Mouse (Mus musculus): ENCODE measurements around the gene Brpf1.
"Not testable (repeated sequence)": the region's sequence is repeated elsewhere in the genome, so short reads cannot be mapped to it uniquely, and the experiment has no call there.

The Brpf1 gene

DNA sequence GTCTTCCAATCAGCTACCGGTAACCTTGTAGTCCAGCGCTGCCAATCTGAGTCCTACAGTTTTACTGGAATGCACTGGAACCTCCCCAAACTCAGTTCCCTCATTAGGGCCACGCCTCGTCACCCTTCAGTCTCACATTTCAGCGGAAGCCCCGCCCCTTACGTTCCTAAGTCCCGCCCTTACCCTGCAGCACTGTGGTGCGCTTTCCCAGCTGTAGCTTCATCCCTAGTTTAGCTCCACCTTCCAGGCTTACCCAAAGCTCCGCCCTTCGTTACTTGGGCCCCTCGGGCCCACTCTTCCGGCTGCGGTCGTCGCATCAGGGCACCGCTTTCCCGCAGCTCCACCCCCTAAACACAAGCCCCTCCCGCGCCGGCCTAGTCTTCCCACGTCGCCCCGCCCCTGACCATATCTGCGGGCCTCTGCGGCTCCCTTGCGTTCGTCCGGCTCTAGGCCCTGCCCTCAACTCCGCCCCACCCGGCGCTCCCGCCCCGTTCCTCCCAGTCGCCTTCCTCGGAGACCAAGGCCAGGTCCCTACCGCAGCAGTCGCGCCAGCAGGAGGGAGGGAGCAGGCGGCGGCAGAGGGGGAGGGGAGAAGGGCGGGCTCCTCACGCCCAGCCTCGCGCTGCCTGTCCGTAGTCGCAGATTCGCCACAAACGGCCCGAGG, 483 bp upstream of the Brpf1 start:
- DNase-seq (ENCODE audit: low spot score in 2 of 2) = peak; percentile 99

DNA sequence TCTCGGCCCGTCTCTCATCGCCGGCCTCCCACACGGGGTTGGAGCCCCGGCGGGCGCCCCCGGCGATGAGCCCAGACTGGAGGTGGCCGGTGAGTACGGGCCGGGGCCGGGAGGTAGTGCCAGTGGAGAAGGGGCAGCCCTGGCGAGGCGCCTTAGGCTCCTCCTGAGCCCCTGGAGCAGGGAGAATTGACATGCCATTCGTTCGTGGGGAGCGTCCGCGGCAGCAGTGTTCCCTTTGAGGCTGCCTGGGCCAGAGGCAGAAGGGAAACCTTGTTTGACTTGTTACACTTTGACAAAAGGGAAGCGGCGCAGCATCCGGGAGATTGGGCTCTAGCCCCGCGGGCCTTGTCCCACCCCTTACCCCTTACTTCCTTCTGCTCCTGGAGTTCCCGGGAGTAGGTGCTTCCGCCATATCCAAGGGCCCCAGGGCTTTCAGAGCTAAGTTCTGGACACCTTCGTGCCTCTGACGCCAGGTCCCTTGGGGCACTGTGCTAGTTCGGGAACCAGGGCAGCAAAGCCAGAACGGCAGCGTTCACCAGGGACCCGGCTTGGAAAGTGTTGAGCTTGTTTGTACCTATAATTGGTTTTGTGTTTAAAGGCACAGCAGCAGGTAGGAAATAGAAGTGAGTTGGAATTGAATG, 664 bp downstream of the Brpf1 start:
- DNase-seq (ENCODE audit: low spot score in 2 of 2) = peak; percentile 58 to 64

DNA sequence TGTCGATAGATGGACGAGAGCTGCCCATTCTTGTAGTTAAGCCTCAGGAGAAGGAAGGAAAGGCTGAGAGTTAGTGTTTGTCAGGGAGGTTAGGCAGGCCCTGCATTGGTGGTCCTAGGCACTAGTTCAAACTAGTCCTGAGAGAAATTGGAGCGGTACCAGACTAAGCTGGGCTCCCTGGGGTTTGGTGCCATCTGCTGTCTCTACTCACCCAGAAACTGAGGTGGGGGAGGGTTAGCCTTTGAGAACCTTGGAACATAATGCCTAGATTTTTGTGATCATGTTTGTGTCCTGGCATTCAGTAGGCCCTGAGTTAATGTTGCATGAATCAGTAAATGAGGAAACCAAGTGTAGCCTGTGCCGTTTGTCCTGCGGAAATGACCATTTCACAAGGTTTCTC, 1.2 kb downstream of the Brpf1 start:
- DNase-seq (ENCODE audit: low spot score in 2 of 2) = peak; percentile 59 to 68

- no peak for DNase-seq (ENCODE audit: low spot score in 2 of 2)
Observed at GRCm38 (mm10) chr6:113315972-113316371, 9.0 kb downstream of the Brpf1 start.

DNA sequence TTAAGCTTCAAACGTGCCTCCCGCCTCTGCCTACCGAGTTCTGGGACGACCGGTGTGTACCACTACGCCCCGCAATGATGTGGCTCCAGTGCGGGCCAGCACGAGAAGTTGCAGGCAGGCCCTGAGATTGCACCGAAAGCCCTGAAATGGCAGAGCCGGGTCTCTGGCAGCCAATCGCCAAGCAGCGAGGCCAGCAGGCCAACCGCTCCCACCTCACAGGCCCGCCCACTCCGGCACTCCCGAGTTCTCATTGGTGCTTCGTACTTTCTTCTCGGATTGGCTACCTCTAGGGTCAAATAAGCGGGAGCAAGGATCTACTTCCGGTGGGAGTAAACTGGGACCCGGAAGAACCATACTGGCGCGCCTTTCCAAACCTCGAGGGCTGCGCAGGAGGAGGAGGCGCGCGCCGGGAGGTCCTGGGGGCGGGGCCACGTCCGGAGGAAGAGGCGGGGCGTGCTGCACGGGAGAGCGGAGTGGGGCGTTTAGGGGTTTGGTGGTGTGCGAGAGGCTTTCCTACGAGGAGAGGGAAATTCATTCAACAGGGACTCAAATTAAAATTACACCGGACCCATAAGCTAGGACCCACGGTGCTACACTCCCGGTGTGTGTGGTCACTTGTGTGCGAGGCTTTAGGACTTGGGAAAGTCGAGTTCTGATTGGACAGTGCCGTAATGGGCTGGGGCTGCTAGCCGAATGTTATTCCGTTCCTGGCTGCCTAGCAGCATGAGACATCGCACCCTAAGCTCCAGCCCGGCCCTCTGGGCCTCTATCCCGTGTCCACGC, 19.8 kb downstream of the Brpf1 start, which contains the start of gene Ogg1:
Ogg1 (plus strand) TSS at position 440 of the 783 bp plus-strand sequence.
- peak; percentile 99 to 100 for DNase-seq (ENCODE audit: low spot score in 2 of 2)

DNA sequence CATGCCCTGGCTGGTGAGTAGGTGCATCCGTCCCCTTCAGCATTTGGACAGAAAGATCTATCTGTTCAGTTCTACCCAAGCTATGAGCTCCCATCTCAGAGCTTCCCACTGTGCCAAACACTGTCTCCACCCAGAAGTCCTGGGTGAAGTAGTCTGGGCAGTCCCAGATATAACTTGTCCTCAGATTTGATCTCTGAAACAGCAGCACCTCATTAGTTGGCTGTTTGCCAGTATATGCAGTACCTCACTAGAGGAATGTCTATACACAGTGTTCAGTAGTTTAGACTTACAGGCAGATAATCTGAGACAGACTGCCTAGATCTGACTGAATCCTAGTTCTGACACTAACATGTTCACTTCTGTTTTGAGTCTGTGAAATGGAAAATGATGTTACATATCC, 22.5 kb downstream of the Brpf1 start:
- no peak for DNase-seq (ENCODE audit: low spot score in 2 of 2)

GRCm38 (mm10) chr6:113330547-113330946, 23.6 kb downstream of the Brpf1 start:
- no peak for DNase-seq (ENCODE audit: low spot score in 2 of 2)

- no peak for DNase-seq (ENCODE audit: low spot score in 2 of 2)
Observed at GRCm38 (mm10) chr6:113331721-113332120, 24.8 kb downstream of the Brpf1 start.

- DNase-seq (ENCODE audit: low spot score in 2 of 2) = not testable (repeated sequence)
Observed at GRCm38 (mm10) chr6:113332734-113333133, 25.8 kb downstream of the Brpf1 start.

DNA sequence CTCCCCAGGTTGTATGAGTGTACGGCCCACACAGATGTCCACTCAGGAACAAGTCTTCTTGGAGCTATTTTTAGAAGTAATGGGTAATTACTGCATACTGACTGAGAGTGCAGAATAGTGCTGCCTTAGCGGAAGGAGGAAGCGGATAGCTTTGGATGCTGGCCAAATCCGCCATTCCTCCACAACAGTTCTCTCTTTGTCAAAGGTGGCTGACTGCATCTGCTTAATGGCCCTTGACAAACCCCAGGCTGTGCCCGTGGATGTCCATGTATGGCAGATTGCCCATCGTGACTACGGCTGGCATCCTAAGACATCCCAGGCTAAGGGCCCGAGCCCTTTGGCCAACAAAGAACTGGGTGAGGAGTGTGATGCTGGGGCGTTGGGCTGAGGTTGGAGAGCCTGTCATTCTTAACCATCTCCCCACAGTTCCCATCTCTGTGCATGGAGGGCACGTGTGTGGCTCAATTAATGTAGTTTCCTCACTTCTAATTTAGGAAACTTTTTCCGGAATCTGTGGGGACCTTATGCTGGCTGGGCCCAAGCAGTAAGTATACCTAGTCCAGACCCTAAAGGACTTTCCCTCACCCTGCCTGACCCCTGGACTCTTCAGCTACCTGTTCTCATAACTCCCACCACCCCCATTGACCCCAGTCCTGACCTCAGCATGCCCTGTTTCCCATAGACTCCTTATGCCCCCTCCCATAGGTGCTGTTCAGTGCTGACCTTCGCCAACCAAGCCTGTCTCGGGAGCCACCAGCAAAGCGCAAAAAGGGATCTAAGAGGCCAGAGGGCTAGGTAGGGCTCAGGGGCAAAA, 26.4 kb downstream of the Brpf1 start:
- DNase-seq (ENCODE audit: low spot score in 2 of 2) = peak; percentile 86 to 90

GRCm38 (mm10) chr6:113334216-113334615, 27.3 kb downstream of the Brpf1 start:
- DNase-seq (ENCODE audit: low spot score in 2 of 2) = no peak

- no peak for DNase-seq (ENCODE audit: low spot score in 2 of 2)
Observed at GRCm38 (mm10) chr6:113336852-113337620, 30.1 kb downstream of the Brpf1 start.

DNA sequence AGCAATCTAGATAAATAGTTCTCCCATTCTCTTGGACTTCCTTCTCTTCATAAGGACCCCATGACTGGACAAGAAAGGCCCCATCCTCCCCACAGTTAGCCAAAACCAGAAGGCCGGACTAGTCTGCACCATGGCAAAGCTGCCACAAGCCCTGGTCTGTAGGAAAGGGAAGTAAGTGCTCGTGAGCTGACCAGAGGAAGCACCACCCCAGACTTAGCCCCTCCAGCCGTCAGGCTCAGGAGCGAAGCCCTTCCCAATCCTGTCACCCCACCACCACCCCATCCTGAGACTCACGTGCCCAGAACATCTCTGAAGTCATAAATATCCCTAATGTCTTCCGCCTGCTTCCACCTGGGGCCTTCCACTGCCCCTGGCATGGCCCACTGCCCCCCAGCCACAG, 34.6 kb downstream of the Brpf1 start:
- peak in 1 of 2 experiments; percentile 48 for DNase-seq (ENCODE audit: low spot score in 2 of 2)

DNA sequence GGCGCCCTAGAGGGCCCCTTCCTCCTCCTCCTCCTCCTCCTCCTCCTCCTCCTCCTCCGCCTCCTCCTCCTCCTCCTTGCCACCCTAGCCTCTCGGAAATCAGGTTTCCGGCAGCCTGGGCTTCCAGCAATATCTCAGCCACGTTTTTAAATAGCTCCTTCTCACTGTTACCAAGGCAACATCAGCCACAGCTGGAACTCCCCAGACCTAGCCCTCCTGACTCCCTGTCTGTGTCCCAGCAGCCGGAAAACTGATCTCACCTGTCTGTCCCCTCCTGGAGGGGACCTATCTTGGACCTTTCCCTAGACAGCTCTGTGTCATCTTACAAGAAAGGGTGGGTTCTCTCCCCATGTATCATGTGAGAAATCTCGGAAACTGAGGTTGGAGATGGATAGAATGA, 35.4 kb downstream of the Brpf1 start:
- DNase-seq (ENCODE audit: low spot score in 2 of 2) = peak; percentile 57 to 70

- DNase-seq (ENCODE audit: low spot score in 2 of 2) = peak; percentile 82 to 86
Observed at GRCm38 (mm10) chr6:113343177-113344092, 36.5 kb downstream of the Brpf1 start, which contains the start of gene Camk1. Gene Camk1 (minus strand): TSS chr6:113343984.

DNA sequence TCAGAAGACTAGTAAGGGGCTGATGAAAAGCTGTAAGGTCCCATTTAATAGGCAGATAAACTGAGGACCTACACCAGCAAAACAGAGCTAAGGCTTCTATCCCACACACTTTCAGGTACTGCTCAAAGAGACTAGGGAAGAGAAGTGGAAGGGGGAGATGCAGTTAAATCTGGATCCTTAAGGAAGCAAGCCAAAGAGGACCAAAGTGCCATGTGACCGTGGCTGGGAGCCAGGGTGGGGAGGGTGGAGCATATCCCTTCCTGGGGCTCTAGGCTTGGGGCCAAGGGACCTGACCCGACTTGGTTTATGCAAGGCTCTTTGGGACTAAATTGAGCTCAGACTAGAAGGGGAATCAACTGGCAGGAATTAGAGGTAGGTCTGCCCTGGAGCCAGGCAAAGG, 37.4 kb downstream of the Brpf1 start:
- DNase-seq (ENCODE audit: low spot score in 2 of 2) = peak; percentile 68 to 74

DNA sequence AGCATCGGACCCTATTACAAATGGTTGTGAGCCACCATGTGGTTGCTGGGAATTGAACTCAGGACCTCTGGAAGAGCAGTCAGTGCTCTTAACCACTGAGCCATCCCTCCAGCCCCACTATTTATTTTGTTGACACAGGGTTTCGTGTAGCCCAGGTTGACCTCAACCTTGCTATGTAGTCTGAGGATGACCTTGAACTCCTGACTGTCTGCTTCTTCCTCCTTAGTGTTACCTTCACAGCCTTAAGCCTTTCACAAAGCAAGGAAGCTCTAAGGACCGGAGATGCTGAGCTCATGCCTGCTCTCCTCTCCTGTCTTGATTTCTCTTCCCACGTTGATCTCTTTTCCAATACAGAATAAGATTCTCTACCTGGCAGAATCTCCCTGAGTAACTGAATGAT, 40.0 kb downstream of the Brpf1 start:
- DNase-seq (ENCODE audit: low spot score in 2 of 2) = no peak

GRCm38 (mm10) chr6:113350538-113350937, 43.6 kb downstream of the Brpf1 start:
- DNase-seq (ENCODE audit: low spot score in 2 of 2) = no peak

DNA sequence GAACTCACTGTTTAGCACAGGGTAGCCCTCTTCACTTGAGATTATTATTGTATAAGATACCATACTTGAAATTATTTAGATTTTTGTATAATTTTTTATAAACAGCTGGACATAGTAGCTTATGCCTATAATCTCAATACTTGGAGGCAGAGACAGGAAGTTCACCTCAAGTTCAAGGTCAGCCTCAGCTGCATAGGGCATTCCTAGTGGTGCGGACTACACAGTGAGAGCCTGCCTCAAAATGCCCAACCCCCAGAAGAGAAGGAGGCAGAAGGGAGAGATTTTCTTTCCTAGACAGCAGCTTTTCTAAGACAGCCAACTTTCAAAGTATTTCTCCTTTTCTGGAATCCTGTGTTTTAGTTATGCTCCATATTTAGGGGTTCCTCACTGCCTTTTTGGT, 44.2 kb downstream of the Brpf1 start:
- DNase-seq (ENCODE audit: low spot score in 2 of 2) = no peak

DNA sequence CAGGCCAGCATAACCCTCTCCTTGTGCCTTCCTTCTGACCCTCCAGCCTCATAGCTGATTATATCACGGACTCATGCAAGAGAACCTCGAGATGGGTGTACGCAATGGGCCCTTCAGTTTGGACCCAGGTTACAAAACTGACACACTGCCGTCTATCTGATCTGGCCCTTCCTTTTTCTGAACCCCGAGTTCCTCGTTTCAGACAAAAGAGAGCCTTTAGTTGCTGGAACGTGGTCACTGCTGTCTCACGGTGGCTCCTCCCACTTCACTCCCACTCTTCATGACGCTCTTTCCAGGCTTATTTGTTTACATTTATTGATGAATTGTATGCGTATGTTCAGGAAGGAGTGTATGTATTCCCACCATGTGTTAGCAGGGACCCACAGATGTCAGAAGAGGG, 44.7 kb downstream of the Brpf1 start:
- no peak for DNase-seq (ENCODE audit: low spot score in 2 of 2)
